Mouse (Mus musculus): ENCODE data around the gene Cnnm1.

- TF ChIP-seq CTCF (IDR thresholded peaks at IDR 0.05; ENCODE audit: borderline replicate concordance, extremely low read depth, insufficient read depth, insufficient read length) (no peak), POLR2A (IDR thresholded peaks at IDR 0.05; ENCODE audit: borderline replicate concordance, extremely low read depth, insufficient read depth, insufficient read length, poor library complexity, severe bottlenecking) (no peak)
Measured at GRCm38 (mm10) chr19:43479431-43479830, 39.2 kb downstream of the Cnnm1 start.

All from brain, embryonic 14.5 days (tissue).